Mouse (Mus musculus) layer of hippocampus, postnatal 10 days (tissue): ENCODE data around the gene Snx17. TPM values are rescaled to one million over a fixed set of nuclear protein-coding genes. Genes with fewer than 3 reads are reported as not detected.
"Not testable (repeated sequence)": the region's sequence is repeated elsewhere in the genome, so short reads cannot be mapped to it uniquely, and the experiment has no call there.

ENCODE experiments used
- DNase-seq, 2 experiments: peaks; one replicate each; pipeline ENCODE4 v3.0.0; 2021; ENCODE audit warnings: low spot score in 2 of 2
- total RNA-seq, 2 experiments: library from RNA; stranded (reverse); gene quantifications; 2 replicates each; pipeline ENCODE4 v1.2.3; 2021

Snx17 gene
- total RNA-seq, 2 experiments from 2014 or later = 77.1 to 83.3 TPM

DNA sequence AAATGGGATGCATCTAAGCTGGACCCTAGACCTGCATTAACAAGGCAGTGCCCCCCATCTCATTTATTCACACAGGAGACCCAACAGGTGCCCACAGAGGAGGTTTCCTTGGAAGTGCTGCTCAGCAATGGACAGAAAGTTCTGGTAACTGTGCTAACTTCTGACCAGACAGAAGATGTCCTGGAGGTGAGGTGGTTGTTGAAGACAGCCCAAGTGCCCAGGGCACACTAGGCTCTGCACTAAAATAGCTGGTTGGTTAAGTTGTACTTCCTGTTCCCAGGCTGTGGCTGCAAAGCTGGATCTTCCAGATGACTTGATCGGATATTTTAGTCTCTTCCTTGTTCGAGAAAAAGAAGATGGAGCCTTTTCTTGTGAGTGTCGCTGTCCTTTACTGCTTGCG lies 2.6 kb downstream of the Snx17 start:
- no peak for DNase-seq

DNA sequence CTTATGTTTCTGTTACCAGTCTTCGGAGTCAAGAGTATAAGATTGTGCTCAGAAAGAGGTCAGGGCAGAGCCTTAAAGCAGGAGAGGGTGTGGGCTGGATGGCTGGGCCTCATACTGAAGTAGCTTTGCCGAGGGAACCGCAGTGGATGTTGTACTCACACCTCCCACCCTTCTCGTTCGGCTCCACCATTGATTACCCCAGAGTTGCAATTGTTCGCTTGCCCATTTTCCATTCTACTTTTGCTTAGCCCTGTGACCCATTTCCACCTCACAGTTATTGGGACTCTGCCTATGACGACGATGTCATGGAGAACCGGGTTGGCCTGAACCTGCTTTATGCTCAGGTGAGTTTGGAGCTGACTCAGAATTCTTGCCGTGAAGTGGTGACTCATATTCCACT lies 3.2 kb downstream of the Snx17 start:
- no peak for DNase-seq

DNA sequence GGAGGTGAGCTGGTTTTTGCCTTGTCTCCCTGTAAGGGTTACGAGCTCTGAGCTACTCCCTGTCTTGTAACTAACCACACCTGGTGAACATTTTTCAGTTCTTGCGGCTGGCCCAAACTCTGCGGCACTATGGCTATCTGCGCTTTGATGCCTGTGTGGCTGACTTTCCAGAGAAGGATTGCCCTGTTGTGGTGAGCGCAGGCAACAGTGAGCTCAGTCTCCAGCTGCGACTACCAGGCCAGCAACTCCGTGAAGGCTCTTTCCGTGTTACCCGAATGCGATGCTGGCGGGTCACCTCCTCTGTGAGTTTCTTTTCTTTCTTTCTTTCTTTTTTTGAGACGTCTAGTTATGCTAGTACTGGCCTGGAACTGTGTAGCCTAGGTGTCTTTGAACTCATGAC lies 4.0 kb downstream of the Snx17 start:
- DNase-seq = no peak

DNA sequence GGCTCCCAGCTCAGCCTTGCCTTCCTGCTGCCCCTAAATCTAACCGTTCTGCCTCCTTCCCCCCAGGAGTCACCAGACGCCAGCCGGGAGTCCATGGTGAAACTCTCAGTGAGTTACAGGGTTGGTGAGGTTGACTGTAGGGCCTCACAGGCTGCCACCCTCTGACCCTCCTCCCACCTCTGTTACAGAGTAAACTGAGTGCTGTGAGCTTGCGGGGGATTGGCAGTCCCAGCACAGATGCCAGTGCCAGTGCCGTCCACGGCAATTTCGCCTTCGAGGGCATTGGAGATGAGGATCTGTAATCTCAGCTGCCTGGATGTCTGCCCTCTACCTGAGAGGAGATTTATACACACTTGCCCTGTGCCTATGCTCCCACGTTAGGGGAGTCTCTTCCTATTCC lies 5.1 kb downstream of the Snx17 start:
- no peak for DNase-seq

DNA sequence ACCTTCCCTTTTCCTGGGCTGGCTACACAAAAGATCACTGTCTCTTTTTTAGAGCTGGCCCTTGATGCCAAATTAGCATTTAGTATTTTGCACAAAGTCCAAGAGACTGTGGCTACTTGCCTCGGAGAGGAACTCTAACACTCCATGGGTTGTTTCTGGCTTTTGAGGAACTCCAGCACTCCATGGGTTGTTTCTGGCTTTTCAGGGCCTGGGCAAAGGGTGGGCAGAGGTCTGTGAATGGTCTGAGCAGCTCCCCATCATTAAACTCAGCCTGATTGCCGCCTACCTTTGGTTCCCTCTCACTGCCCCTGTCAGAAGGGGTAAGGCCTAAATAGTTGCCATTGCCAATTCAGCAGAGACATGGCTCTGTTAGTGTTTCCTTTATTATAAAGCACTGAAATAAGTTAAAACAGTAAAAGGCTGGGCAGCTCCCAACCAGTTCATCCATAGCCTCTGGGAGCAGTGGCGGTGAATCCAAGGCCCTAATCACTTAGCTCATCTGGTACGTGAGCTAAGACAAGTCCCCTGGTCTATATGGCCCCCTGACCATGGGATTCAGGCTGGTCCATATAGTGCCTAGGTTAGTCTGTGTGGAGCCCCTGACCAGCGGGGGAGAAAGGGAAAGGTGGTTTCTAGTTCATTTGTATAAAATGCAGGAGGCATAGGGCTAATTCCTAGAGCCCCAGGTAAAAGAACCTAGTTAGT lies 5.7 kb downstream of the Snx17 start:
- no peak for DNase-seq

DNA sequence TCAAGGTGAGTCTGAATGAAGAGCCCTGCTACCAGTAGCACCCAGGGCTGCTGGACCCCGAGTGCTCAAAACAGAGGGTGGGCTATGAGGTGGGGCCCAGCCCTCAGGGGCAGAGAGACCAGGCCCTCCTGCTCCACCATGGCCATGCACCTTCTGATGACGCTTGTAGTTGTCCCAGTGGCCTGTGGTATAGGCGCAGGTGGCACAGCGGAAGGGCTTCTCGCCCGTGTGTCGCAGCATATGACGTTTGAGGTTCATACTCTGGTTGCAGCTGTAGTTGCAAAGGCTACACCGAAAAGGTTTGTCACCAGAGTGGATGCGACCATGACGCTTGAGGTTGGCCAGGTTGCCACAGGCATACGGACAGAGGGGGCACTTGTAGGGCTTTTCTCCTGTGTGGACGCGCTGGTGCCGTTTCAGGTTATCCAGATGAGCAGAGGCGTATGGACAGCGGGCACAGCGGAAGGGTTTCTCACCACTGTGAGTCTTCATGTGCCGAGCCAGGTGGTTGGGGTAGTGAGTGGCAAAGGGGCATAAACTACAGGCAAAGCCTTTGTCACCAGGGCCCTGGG lies 6.4 kb downstream of the Snx17 start:
- DNase-seq = no peak

DNA sequence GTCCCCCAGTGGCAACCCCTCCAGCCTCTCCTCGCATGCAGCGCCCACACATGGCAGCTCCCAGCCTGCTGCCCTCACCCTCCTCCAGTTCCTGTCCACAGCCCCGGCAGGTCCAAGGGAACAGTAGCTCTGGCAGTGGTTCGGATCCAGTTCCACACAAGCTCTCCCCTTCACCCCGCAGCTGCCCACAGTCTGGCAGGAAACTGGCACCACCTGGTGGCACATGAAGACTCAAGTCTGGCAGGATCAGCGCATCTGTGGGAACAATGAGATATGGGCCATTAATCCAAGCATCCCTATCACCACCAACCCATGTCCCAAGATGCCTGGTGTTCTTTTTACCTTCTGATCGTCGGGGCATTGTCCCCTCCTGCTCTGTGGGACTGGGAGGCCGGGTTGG lies 6.9 kb downstream of the Snx17 start:
- DNase-seq = peak; percentile 40 to 52

DNA sequence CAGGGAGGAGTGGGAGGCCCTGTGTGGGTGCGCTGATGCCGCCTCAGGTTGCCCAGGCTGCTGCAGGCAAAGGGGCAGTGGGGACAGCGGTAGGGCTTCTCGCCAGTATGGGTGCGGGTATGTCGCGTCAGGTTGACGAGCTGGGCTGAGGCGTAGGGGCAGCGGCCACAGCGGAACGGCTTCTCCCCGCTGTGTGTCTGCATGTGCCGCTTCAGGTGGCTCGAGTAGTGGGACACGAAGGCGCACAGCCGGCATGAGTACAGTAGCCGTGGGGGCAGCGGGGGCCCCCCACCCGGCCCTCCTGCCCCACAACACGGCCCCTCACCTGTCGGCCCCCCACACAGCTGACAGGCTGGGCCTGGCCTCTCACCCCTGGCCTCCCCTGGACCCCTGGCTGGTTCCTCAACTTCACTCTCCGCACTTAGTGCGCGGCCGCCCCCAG lies 7.3 kb downstream of the Snx17 start:
- peak; percentile 31 to 41 for DNase-seq

DNA sequence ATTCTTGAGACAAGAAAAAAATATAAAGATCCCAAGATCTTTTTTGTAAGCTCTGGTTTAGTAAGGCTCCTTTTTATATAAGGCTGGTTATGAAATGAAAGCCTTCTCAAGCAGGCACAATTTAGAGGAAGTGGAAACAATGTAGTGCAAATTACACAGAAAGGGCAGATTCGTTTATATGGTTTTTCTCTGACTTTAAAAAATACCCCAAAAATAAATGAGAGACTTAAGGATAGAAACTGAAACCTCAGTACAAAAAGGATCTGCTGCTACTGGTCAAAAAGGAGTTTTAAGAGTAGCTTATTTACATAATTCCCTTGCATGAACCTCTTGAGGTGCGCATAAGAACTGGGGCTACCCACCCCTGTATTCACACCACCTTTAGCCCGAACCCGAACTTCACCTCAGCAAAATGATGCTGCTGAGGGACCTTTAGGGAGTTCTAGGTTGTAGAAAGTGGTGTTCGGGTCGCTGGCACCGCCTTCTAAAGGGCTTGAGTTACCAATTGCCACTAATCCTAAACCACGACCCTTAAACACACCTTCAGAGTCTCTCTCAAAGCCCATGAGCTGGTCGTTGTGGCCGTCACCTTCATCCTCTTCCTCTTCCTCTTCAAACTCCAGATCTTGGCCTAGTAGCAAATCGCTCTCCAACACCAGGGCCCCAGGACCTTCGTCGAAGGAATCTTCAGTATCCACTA lies 8.2 kb downstream of the Snx17 start:
- no peak for DNase-seq

DNA sequence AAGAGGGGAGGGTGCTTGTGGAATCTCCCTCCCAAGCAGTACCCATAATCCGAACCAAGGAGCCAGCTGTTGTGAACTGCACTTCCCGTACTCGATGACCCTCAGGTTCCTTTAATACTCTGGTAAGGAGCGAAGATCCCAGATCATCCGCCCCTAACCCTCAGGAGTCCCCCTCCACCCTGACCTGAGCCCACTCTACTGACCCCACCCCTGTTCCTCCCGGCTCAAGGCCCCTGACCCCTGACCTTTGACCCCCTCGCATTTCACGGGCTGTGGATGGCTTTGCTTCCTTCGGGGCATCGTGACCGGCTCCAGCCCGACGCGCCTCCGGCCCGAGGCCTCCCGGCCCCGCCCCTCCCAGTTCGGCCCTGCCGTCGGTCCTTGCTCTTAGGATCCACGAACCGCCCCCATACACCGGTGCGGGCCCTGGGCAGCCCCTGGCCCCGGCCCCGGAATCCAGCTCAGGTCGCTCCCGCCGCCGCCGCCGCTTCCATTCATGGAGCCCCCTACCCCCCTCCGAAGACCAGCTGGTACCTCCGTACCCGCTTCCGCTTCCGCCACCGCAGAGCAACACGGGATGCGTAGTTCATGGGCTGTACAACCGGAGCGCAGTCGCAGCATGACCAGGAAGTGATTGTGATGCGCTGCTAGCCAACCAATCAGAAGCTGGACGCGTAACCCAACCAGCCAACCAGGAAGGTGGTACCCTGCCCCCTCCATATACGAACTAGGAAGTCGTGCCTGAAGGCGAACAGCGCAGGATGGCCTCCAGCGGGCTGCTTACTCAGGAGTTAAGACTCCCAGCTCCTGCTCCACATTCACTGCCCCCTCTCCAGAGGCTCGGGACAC lies 8.9 kb downstream of the Snx17 start, which contains the start of gene Zfp513:
Gene Zfp513 (minus strand): TSS at position 562 of the 849 bp plus-strand sequence.
- DNase-seq = peak; percentile 94 to 95

DNA sequence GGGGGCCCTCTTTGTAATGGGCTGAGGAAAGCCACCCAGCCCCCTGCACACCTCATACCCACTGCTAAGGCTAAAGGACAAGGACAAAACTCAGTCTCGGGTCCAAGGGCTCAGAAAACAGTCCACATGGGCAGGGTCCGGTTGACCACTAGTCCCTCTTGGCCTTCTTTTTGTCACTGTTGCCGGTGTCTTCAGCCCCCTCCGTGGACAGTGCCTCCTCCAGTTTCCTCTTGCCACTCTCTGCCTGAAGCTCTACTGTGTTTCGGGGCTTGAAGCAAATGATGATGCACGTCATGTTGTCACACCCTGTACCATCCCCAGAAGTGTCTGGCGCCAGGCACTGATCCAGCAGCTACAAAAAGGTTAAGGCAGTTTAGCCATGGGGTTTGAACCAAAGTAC lies 9.9 kb downstream of the Snx17 start:
- DNase-seq = no peak

DNA sequence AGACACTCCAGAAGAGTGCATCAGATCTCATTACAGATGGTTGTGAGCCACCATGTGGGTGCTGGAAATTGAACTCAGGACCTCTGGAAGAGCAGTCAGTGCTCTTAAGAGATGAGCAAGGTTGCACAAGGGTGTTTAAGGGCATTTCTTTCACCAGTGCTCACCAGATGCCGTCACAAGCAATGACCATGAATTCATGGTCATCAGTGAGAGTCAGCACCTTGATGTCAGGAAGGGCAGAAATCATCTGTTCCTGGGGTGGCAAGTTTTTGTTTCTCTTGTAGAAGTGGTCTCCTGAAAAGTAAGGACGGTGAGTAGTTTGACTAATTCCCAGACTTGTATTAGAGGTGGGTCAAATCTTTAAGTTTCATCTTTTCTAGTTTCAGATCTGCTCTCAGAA lies 10.8 kb downstream of the Snx17 start:
- no peak for DNase-seq

DNA sequence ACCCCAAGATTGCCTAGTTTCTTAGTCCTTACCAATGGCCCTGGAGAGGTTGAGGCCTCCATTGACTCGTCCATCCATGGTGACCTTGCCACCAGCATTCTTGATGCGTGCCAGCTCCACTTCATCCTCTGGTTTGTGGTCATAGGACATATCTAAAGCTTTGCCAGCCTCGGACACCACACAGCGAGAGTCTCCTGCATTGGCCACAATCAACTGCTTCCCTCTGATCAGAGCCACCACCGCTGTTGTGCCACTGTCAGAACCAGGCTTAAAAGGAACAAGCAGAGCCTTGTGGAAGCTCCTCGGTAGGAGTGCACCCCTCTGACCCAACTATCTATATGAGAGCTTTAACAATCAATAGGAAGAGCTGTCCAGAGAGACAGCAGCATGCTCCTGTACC lies 11.4 kb downstream of the Snx17 start:
- DNase-seq = no peak

DNA sequence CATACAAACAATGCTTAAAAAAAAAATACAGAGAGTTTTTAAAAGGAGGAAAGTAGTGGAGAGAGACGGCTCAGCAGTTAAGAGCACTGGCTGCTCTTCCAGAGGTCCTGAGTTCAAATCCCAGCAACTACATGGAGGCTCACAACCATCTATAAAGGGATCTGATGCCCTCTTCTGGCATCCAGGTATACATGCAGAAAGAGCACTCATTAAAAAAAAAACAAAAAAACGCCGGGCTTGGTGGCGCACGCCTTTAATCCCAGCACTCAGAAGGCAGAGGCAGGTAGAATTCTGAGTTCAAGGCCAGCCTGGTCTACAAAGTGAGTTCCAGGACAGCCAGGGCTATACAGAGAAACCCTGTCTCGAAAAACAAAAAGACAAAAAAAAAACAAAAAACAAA lies 23.5 kb downstream of the Snx17 start:
- not testable (repeated sequence) for DNase-seq

DNA sequence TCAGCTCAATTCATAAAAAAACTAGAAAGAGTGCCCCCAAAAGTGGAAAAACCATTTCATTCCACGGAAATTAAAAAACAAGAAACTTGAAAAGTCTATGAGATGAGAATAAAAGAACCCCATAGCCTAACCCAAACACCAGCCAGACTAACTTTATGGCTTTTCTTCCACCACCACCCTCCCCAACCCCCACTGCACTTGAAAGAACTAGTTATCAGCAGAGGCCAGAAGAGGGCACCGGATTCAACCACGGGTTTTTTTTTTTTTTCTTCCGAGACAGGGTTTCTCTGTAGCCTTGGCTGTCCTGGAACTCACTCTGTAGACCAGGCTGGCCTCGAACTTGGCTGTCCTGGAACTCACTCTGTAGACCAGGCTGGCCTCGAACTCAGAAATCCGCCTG lies 25.3 kb downstream of the Snx17 start:
- DNase-seq = no peak

DNA sequence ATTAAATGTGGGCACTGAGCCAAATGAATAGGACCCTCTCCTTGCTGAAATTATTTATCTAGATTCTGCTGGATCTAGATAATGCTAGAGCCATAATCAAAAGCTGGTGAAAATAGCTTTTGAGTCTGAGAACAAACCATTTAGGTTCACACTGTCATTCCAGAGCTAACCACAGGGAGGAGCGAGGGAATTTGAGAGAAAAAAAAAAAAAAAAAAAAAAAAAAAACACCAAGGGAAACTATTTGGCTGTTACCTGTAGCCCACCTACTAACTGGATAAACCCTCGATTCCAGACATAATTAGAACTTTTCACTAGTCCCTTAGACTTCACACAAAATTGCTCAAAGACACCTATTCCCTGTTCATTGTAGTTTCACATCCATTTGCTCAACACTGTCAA lies 26.0 kb downstream of the Snx17 start:
- DNase-seq = peak in 1 of 2 experiments; percentile 23

DNA sequence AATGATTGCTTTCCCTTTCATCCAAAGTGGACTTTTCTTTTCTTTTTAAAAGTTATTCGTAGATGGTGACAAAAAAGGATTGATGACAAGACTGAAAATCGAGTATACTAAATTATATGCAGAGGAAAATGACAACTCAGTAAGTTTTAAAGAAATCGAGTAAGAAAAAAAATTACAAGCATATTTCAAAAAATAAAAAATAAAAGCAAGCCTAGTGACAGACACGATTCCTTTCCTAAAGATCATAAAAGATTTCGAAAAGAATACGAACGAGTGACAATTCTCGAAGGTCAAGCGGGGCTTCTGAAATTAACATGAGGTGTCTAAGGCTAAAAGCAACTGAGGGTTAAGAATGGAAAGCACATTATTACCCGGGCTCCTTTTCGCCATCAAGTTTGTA lies 26.4 kb downstream of the Snx17 start:
- DNase-seq = no peak

DNA sequence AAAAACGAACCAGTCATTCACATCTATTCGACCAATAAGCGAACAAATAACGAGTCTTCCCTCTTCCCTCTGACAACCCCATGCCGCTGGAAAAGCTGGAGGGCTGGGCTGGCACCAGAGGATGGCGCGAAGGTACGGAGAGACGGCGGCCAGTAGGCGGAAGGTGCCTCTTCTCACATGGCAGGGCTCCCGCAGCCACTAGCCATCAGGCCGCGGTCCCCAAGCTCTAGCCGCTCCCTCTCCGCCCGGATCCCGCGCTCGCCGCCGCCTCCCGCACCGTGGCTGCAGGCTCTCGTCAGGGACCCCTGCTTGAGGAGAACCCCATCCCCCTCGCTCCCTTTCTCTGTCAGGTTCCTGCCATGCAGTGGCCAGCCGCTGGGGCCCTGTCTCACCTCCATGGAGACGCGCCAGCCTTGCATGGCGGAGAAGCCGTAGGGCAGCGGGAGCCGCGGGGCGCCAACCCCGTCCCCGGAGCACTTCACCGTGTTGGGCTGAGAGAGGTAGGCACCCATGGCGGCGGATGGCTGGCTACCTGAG lies 27.0 kb downstream of the Snx17 start:
- peak in 1 of 2 experiments; percentile 64 for DNase-seq

DNA sequence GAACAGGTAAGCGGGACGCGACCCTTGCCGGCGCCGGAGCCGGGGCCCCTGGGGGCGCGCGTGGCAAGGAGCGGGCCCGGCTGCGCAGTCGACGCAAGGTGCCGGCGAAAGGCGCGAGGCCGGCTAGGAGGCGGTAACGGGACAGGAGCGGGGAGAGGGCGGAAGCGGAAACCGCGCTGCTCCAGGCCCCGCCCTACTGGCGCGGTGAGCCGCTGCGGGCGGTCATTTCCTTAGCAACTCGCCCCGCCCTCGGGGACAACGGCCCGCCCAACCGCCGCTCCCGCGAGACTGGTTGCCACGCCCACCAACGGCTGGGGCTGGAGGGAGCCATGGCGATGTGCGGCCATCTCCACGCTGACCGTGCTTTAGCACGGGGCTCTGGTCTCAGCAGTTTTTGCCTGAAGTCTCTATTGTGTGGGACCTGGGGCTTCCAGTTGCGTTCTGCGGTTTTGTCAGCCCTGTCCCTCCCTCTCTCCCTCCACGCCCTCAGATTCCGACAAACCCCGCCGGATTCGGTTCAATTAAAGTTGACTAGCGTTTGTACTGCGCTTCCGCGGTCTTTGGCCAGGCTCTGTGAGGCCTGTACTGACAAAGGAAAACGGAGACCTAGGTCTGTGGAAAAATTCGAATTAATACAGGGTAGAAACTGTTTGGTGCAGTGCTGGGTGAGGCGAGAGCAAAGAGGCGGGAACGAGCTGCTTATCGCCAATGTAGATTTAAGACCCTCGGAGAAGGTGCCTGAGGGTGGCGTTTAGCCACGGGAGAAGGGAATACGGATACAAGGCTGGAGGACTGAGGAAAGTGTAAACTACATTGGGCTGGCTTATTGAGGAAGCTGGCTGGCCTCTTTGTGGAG lies 27.6 kb downstream of the Snx17 start, which contains the start of gene Ppm1g:
Gene Ppm1g (minus strand): TSS at position 240 of the 856 bp plus-strand sequence.
- peak; percentile 98 to 99 for DNase-seq

DNA sequence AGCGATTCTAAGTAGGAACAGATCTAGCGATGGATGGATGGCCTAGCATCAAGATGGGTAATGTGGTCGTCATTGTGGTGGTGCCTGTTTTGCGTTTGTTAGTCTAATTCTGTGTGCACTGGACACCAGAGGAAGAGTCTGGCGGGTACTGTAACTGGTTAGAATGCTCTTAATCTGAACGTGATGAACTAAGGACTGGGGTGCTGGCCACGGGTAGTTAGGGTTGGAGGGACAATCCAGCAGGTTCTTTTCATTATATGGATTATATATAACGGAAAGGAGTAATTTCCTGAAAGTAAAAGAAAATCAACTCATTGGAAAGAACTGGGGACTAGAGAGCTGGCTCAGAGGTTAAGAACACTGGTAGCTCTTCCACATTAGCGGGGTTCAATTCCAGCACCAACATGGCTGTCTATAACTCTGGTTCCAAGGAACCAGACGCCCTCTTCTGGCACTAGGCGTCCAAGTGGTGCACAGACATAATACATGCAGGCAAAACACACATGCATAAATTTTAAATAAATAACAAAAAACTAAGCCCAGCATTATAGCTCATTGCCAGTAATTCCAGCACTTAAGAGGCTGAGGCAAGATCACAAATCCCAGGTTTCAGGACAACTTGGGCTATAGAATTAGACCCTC lies 28.4 kb downstream of the Snx17 start:
- DNase-seq = peak; percentile 34 to 46
